Mouse (Mus musculus) ES-Bruce4 (cell line): ENCODE results near the gene Hivep1. TPM values are rescaled to one million over a fixed set of nuclear protein-coding genes. Genes with fewer than 3 reads are reported as not detected.

ENCODE experiments used
- H3K27ac ChIP-seq: 2 replicates; pipeline ENCODE4 v1.5.1; 2012; ENCODE audit warnings: low read length, inconsistent platforms; ENCODE audit not compliant: insufficient read depth
- H3K27me3 ChIP-seq: 2 replicates; pipeline ENCODE4 v1.6.1; 2012; ENCODE audit warnings: mild to moderate bottlenecking, low read length, inconsistent platforms; ENCODE audit not compliant: control insufficient read depth, poor library complexity, insufficient read depth, severe bottlenecking
- H3K36me3 ChIP-seq: 2 replicates; pipeline ENCODE4 v1.6.1; 2012; ENCODE audit warnings: inconsistent platforms, mild to moderate bottlenecking, low read length, moderate library complexity; ENCODE audit not compliant: control insufficient read depth, poor library complexity, insufficient read depth, severe bottlenecking
- H3K4me1 ChIP-seq: one replicate; pipeline ENCODE4 v1.8.1; 2011; ENCODE audit warnings: low read length; ENCODE audit not compliant: control insufficient read depth, insufficient read depth
- H3K4me3 ChIP-seq: 2 replicates; pipeline ENCODE4 v1.5.1; 2011; ENCODE audit warnings: low read depth, mild to moderate bottlenecking, low read length
- H3K9ac ChIP-seq: 2 replicates; pipeline ENCODE4 v1.6.1; 2012; ENCODE audit warnings: low read depth, mild to moderate bottlenecking, inconsistent platforms; ENCODE audit not compliant: poor library complexity, severe bottlenecking
- H3K9me3 ChIP-seq: replicated peaks from 2 replicates; pipeline ENCODE4 v1.6.1; 2012; ENCODE audit warnings: mild to moderate bottlenecking, low read length, inconsistent platforms; ENCODE audit not compliant: control insufficient read depth, poor library complexity, insufficient read depth, severe bottlenecking
- CTCF ChIP-seq: IDR thresholded peaks from one replicate; pipeline ENCODE4 v1.8.1; 2011; ENCODE audit warnings: low read depth, low read length
- EP300 ChIP-seq: IDR thresholded peaks from 2 replicates; pipeline ENCODE4 v1.6.1; 2011; ENCODE audit warnings: low read depth, low read length; ENCODE audit not compliant: insufficient read depth
- POLR2A ChIP-seq: IDR thresholded peaks from one replicate; pipeline ENCODE4 v1.8.1; 2011; ENCODE audit warnings: low read length; ENCODE audit not compliant: insufficient read depth
- polyA plus RNA-seq: library from polyadenylated mRNA; stranded (reverse); fragments of >200 nt; gene quantifications from 2 replicates; pipeline ENCODE4 v1.2.4, GENCODE M21; 2011; ENCODE audit warnings: low read depth; ENCODE audit not compliant: missing spikeins, insufficient read depth, insufficient read length

Gene Hivep1
- 11.3 and 18.2 TPM in 2 replicates for polyA plus RNA-seq

DNA sequence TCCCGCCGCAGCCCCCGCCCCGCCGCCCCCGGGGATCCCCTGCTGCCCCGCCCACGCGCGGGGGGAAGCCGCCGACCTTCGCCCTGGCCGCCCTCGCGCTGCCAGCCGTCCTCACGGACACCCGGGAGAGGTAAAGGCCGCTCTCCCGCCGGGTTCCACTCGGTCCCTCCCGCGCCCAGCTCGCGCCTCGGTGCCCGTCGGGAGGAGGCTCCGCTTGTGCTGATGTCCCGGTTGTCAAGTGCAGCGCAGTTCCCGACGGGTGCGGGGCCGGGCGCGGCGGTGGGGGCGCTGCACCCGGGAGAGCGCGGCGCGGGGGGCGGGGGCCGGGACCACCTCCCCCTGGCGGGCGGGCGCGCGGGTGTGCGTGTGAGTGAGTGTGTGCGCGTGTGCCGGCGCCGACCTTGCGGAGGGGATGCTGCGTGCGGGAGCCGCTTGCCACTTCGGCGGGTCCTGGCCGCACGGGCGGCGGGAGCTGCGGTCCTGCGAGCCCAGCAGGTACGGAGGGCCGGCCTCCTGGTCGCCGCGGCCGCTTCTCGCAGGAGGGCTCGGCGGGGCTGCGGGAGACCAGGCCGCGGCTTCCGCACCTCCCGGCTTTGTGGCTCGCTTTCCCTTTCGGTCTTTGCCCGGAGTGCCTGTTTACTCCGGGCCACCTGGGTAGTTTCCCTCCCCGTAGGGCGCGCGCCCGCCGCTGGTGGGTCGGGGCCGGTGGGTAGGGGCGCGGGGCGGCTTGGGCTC is at the start of gene Hivep1:
Gene Hivep1 (plus strand): TSS at position 61 of the 735 bp plus-strand sequence.
- Histone ChIP-seq H3K4me3 (peak within 1 kb of the TSS; percentile 77), H3K27ac (0 out of 2 replicates have a peak within 1 kb of the TSS, but pooled peaks have one; percentile 11), H3K4me1 (no peaks in the 10 kb centered on the region), H3K9ac (peak within 1 kb of the TSS; percentile 71), H3K27me3 (no peaks in the 10 kb centered on the region), H3K36me3 (no peaks in the 10 kb centered on the region), H3K9me3 (no peaks in the 10 kb centered on the region)
- TF ChIP-seq CTCF (no peak), EP300 (0 out of 2 replicates have a peak, but pooled peaks have one; percentile 0), POLR2A (no peak)

DNA sequence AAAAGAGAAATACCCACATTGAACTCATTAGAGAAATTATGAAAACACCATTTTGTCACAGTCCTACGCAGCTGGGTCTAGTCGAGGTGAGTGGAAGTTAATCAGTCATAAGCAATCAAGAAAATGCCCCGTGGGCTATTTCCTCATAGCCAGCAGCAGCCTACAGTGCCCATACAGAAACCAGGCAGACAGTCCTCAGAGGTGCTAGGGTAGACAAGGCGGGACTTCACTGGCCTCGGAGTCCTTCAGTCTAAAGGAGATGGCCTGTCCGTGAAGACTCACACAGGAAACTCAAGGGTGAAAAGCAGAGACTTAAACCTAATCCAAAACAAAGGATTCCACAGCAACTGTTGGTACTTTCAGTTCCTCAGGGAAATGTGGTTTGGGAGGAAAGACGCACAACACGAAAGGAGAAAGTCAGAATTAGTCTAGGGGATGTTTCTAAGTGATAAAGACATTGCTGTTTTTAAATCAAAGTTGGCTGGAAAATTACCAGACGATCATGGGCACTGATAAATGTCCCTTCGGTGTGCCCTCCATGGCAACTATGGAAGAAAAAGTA is 36.3 kb upstream of the Hivep1 start:
- Histone ChIP-seq H3K27me3 (no peaks in the 10 kb centered on the region), H3K9me3 (no peaks in the 10 kb centered on the region), H3K27ac (no peak overlapping the region), H3K4me3 (no peak overlapping the region), H3K36me3 (no peaks in the 10 kb centered on the region), H3K9ac (no peak overlapping the region), H3K4me1 (no peaks in the 10 kb centered on the region)
- TF ChIP-seq EP300: no peak
- TF ChIP-seq POLR2A: no peak
- TF ChIP-seq CTCF: no peak

DNA sequence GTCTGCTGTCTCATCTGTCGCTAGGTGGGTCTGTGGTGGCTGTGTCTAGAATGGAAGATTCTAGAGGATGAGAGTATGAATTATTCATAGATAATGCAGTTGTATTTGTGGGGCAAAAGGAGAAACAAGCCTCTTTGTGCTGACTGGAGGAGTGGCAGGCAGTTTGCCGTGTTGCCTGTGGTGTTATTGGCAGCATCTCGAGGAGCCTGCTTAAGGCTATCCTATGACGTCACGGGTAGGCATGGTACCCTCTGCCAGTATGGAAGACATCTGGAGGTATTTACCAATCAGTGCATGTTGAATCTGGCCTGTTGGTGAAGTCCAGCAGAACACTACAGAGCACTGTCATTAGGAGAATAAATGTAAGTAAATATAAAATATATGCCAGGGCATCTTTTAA is 35.6 kb upstream of the Hivep1 start:
- Histone ChIP-seq H3K27ac (no peak overlapping the region), H3K4me3 (no peak overlapping the region), H3K27me3 (no peaks in the 10 kb centered on the region), H3K9ac (no peak overlapping the region), H3K36me3 (no peaks in the 10 kb centered on the region), H3K9me3 (no peaks in the 10 kb centered on the region), H3K4me1 (no peaks in the 10 kb centered on the region)
- no peak for TF ChIP-seq EP300
- TF ChIP-seq CTCF: no peak
- no peak for TF ChIP-seq POLR2A

DNA sequence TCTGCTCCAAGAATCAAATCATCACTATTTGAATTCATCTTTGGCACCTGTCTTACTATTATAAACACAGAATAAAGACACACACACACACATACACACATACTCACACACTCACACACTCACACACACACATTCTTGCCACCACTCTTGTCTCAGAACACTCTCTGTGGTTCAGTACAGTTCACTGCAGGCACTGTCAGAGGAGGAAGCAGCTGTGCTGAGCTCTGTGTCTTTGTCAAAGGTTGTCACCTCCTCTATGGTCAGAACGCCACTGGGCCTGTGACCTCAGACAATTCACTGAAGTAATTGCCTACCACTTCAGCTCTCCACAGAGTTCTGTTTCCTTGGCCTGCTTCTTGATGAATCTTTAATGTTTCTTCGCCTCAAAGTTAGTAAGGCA is 33.5 kb upstream of the Hivep1 start:
- H3K36me3 ChIP-seq: no peaks in the 10 kb centered on the region
- H3K27ac ChIP-seq: no peak overlapping the region
- no peaks in the 10 kb centered on the region for H3K27me3 ChIP-seq
- no peak overlapping the region for H3K9ac ChIP-seq
- TF ChIP-seq POLR2A: no peak
- no peak for TF ChIP-seq EP300
- no peak for TF ChIP-seq CTCF
- no peak overlapping the region for H3K4me3 ChIP-seq
- no peaks in the 10 kb centered on the region for H3K4me1 ChIP-seq
- H3K9me3 ChIP-seq: no peaks in the 10 kb centered on the region

DNA sequence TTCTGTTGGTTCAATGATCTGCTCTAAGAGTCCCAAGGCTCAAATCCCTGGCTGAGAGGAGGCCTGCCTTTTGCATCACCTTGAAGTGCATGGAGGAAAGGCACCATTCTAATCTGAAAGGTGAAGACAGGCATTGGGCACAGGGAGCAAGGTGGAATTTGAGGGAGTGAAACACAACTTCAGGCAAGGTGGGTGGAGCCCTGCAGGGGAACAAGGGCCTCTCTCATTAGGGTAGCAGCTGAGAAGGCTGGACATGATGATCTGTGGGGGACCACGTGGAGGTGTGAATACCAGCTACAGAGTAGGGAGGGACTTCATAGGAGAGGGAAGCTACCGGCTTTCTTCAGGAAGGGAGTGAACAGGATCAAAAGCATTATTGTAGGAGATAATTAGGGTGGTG is 10.6 kb upstream of the Hivep1 start:
- H3K4me3 ChIP-seq: no peak overlapping the region
- no peaks in the 10 kb centered on the region for H3K4me1 ChIP-seq
- TF ChIP-seq EP300: no peak
- no peak for TF ChIP-seq CTCF
- no peak for TF ChIP-seq POLR2A
- no peak overlapping the region for H3K9ac ChIP-seq
- H3K36me3 ChIP-seq: no peaks in the 10 kb centered on the region
- H3K27ac ChIP-seq: no peak overlapping the region
- 0 out of 2 replicates have a peak, but pooled peaks cover 7% of the 10 kb centered on the region for H3K9me3 ChIP-seq
- H3K27me3 ChIP-seq: no peaks in the 10 kb centered on the region; the same call in none of the 2 replicates

DNA sequence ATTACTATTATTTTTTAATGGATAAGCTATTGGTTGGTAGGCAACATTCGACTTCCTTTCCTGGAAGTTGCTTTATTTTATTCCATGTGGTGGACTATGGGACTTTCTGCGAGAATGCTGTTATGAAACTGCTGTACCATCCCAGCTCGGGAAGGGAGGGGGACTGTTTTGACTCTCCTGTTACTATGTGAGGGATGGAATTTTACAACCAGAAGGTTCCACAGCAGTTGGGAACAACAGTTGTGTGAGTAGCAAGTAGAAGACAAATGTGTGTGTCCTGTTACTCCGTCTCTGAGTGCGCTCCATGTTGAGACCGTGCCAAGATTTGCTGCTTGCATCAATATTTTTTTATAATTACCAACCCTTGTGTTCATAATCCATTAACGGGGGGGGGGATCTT is 8.4 kb upstream of the Hivep1 start:
- Histone ChIP-seq H3K27ac (no peak overlapping the region), H3K4me1 (no peaks in the 10 kb centered on the region), H3K9ac (no peak overlapping the region), H3K4me3 (no peak overlapping the region), H3K9me3 (0 out of 2 replicates have a peak, but pooled peaks cover 7% of the 10 kb centered on the region), H3K27me3 (no peaks in the 10 kb centered on the region; the same call in none of the 2 replicates), H3K36me3 (no peaks in the 10 kb centered on the region)
- TF ChIP-seq EP300 (no peak), POLR2A (no peak), CTCF (no peak)
